Mouse (Mus musculus): ENCODE measurements around the gene Gpr162. TPM values are rescaled to one million over a fixed set of nuclear protein-coding genes. Genes with fewer than 3 reads are reported as not detected.

Gene Gpr162
- polyA plus RNA-seq, 1 experiment from 2014 or later = 0.65 TPM

DNA sequence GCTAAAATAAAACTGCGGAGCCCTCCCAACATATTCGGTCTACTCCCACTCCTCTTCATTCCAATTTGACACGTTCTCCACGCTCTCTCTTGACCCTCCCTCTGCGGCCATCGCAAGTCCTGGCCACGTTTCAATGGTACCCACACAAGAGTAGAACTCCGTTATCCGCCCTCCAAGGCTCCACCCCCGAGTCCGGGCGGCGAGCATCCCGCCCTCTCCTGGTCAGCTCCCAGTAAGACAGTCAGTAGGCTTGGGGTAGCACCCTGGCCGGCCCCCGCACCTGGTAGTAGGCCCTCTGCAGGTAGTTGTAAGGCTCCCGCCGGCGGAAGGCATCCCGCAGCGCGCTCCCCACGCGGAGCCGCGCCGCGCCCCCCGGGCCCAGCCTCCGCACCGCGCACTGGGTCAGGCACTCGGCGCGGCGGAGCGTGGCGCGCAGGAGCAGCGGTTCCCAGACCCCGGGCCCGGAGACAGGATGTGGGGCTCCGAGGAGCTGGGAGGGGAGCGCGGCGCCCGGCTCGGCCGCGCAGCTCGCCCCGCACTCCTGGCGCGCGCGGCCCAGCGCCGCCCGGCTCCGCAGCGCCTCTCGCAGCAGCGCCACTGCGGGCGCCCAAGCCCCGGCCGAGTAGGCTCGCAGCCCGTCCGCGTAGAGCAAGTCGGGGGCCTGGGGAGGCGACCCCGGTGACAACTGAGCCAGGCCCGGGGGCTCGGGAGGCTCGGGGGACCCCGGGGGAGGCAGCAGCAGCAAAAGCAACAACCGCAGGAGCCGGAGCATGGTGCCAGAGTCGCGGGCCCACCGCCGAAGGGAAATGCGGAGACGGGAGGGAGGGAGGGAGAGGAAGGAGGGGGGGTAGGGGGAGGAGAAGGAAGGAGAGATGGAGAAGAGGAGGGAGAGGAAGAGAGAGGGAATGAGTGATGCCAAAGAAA, 6.6 kb downstream of the Gpr162 start, which contains the start of gene P3h3:
Gene P3h3 (minus strand): TSS at position 837 of the 924 bp plus-strand sequence.
- Histone ChIP-seq H3K36me3 (ENCODE audit: control insufficient read depth, insufficient read depth, low read length) (peaks cover 16% of the 10 kb centered on the region), H3K27me3 (replicated peaks; ENCODE audit: control insufficient read depth, insufficient read depth, low read length) (no peaks in the 10 kb centered on the region), H3K9ac (ENCODE audit: low read length) (peak within 1 kb of the TSS; percentile 83), H3K9me3 (ENCODE audit: control insufficient read depth, low read length) (no peaks in the 10 kb centered on the region), H3K4me2 (ENCODE audit: low read length) (peak within 1 kb of the TSS; percentile 54), H3K4me3 (ENCODE audit: low read depth, low read length) (peak within 1 kb of the TSS; percentile 60), H3K27ac (ENCODE audit: low read depth) (peak within 1 kb of the TSS; percentile 91), H3K4me1 (replicated peaks; ENCODE audit: control insufficient read depth, insufficient read depth, low read length) (peaks cover 16% of the 10 kb centered on the region)
- DNase-seq (ENCODE audit: low spot score) (peak; percentile 90), ATAC-seq (replicated peaks; ENCODE audit: low FRiP score, low TSS enrichment, low read depth) (peak; percentile 83)
- WGBS = under 1% methylated on average over 85 of the region's 86 CpGs

DNA sequence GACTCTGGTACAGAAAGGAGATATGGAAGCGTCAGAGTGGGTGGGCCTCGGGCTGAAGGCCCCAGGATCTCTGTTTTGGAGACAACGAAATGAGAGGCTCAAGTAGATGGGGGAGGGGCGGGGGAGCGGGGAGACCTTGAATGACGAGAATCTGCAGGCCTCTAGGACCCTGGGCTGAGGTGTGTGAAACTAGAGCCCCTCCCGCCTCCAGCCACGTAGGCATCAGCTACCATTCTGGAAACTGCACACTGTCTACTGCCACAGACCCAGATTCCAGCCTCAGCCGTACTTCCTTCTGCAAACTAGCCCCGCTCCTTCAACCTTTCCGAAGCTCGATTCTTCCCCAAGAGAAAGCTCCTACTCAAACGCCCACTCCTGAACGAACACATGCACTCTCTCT, 7.5 kb downstream of the Gpr162 start:
- Histone ChIP-seq H3K27me3 (replicated peaks; ENCODE audit: control insufficient read depth, insufficient read depth, low read length) (no peaks in the 10 kb centered on the region), H3K9ac (ENCODE audit: low read length) (peak overlapping the region; percentile 83), H3K9me3 (ENCODE audit: control insufficient read depth, low read length) (no peaks in the 10 kb centered on the region), H3K27ac (ENCODE audit: low read depth) (peak overlapping the region; percentile 91), H3K4me2 (ENCODE audit: low read length) (peak overlapping the region; percentile 54), H3K36me3 (ENCODE audit: control insufficient read depth, insufficient read depth, low read length) (peaks cover 20% of the 10 kb centered on the region), H3K4me3 (ENCODE audit: low read depth, low read length) (peak overlapping the region; percentile 60), H3K4me1 (replicated peaks; ENCODE audit: control insufficient read depth, insufficient read depth, low read length) (peaks cover 15% of the 10 kb centered on the region)
- WGBS = 8% methylated on average over 14 of the region's 14 CpGs
- ATAC-seq (replicated peaks; ENCODE audit: low FRiP score, low TSS enrichment, low read depth) (no peak; the same call in 1 of the 2 replicates), DNase-seq (ENCODE audit: low spot score) (no peak)

DNA sequence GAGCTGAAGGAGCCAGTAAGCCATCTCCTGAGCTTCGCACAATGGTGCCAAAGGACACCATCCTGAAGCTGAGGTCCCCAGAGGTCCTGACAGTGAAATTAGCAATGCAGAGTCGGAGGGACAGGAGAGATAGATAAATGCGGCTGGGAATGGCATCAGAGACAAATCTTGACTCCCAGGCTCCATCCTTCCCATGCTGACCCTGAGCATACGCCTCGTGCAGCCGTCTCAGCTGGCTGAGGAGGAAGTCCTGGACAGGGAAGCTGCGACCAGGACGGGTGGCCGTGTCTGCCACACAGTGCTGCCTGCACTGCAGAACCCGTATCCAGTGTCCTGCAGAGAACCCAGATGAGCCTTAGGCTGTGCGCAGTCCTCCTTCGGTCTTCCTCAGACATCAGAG, 9.1 kb downstream of the Gpr162 start:
- ATAC-seq (replicated peaks; ENCODE audit: low FRiP score, low TSS enrichment, low read depth) (no peak), DNase-seq (ENCODE audit: low spot score) (no peak)
- H3K9me3 ChIP-seq (ENCODE audit: control insufficient read depth, low read length) = no peaks in the 10 kb centered on the region
- H3K36me3 ChIP-seq (ENCODE audit: control insufficient read depth, insufficient read depth, low read length) = peaks cover 20% of the 10 kb centered on the region
- no peak overlapping the region for H3K4me2 ChIP-seq (ENCODE audit: low read length)
- peaks cover 11% of the 10 kb centered on the region for H3K4me1 ChIP-seq (replicated peaks; ENCODE audit: control insufficient read depth, insufficient read depth, low read length)
- 71% methylated on average over 12 of the region's 12 CpGs for WGBS
- H3K27me3 ChIP-seq (replicated peaks; ENCODE audit: control insufficient read depth, insufficient read depth, low read length) = no peaks in the 10 kb centered on the region
- H3K4me3 ChIP-seq (ENCODE audit: low read depth, low read length) = no peak overlapping the region
- H3K9ac ChIP-seq (ENCODE audit: low read length) = no peak overlapping the region
- no peak overlapping the region for H3K27ac ChIP-seq (ENCODE audit: low read depth)

DNA sequence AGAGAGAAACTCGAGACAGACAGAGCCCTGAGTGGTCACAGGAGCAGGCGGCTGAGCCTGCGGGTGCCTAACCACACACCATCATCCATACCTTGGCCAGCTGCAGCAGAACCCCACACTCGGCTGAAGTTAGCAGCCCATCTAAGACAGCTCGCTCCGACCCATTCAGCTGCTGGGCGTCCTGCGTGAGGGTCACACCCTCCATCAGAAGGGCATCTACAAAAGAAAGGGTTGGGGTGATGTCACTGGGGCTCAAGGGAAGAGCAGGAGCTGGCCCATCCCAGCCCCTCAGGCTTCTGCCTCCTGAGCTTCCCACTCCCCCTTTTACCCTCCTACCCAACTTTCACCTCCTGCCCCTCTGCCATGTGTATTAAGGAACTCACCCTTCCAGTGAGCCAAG, 13.2 kb downstream of the Gpr162 start:
- H3K27me3 ChIP-seq (replicated peaks; ENCODE audit: control insufficient read depth, insufficient read depth, low read length) = no peaks in the 10 kb centered on the region
- DNase-seq (ENCODE audit: low spot score) (no peak), ATAC-seq (replicated peaks; ENCODE audit: low FRiP score, low TSS enrichment, low read depth) (no peak)
- no peak overlapping the region for H3K27ac ChIP-seq (ENCODE audit: low read depth)
- no peak overlapping the region for H3K4me2 ChIP-seq (ENCODE audit: low read length)
- H3K9ac ChIP-seq (ENCODE audit: low read length) = no peak overlapping the region
- H3K4me1 ChIP-seq (replicated peaks; ENCODE audit: control insufficient read depth, insufficient read depth, low read length) = 0 out of 2 replicates have a peak, but pooled peaks cover 5% of the 10 kb centered on the region
- 52% methylated on average over 8 of the region's 8 CpGs for WGBS
- peaks cover 27% of the 10 kb centered on the region for H3K36me3 ChIP-seq (ENCODE audit: control insufficient read depth, insufficient read depth, low read length)
- no peak overlapping the region for H3K4me3 ChIP-seq (ENCODE audit: low read depth, low read length)
- no peaks in the 10 kb centered on the region for H3K9me3 ChIP-seq (ENCODE audit: control insufficient read depth, low read length)

DNA sequence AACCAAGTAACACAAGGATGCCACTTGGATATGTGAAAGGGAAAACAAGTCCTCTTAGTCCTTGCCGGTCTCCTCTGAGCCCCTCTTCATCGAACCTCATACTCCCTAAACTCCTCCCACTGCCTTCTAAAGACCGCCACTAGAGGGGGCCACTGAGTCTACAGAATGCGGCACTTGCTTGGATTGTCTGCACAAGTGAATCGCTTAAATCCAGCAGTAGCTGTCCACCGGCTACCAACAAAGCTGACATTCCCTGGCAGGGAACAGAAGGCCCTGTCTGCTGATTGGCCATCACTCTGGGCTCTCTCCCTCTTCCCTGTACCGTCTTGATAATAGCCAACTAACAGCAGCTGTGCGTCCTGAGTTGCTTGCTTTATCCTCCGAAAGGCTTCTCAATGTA, 16.5 kb downstream of the Gpr162 start:
- peak; percentile 45 for ATAC-seq (replicated peaks; ENCODE audit: low FRiP score, low TSS enrichment, low read depth)
- Histone ChIP-seq H3K4me2 (ENCODE audit: low read length) (no peak overlapping the region), H3K27ac (ENCODE audit: low read depth) (no peak overlapping the region), H3K9ac (ENCODE audit: low read length) (no peak overlapping the region), H3K27me3 (replicated peaks; ENCODE audit: control insufficient read depth, insufficient read depth, low read length) (no peaks in the 10 kb centered on the region), H3K36me3 (ENCODE audit: control insufficient read depth, insufficient read depth, low read length) (peaks cover 29% of the 10 kb centered on the region), H3K4me3 (ENCODE audit: low read depth, low read length) (no peak overlapping the region), H3K4me1 (replicated peaks; ENCODE audit: control insufficient read depth, insufficient read depth, low read length) (0 out of 2 replicates have a peak, but pooled peaks cover 5% of the 10 kb centered on the region), H3K9me3 (ENCODE audit: control insufficient read depth, low read length) (no peaks in the 10 kb centered on the region)
- 10% methylated on average over 9 of the region's 9 CpGs for WGBS
- peak; percentile 100 for DNase-seq (ENCODE audit: low spot score)

DNA sequence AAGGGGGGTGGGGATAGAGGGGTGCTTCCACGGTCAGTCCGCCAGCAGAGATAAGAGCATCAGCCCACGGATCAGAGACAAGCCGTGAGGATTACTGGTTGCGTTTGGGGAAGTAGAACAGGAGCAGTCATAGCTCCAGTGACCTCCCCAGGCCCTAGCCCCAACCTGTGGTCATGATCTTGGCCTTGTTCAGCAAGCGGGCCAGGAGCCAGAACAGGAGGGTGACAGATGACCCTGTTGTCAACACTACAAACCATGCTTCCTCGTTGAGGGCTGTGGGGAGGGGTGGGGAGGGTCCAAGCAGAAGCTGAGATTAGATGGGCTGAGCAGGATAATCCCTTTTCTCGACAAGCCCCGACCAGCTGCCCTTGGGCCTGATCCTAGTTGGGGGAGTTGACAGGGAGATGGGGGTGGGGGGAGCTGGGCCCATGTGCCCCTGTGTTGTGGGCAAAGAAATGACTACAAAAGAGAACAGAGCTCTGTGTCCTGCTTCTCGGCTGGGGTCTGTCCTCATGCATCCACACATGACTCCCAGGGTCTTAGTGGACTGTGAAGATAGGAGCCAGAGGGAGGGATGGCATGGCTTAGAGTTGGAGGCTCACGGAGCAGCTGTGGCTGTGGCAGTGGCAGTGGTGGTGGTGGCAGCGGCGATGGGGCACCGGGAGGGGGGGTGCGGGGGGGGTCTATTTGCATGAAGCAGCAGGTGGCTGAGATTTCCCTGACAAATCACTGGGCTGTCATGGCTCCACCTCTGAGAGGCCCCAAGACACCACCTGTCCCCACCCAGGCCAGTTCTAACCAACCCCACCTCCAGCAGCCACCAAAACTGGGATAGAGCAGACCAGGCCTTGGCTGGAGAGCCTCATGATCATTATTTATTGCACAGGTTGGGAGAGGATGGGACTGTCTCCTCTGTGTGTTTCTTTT, 23.3 kb downstream of the Gpr162 start, which contains the start of gene Gnb3:
Gene Gnb3 (minus strand): TSS at position 35 of the 927 bp plus-strand sequence.
- Histone ChIP-seq H3K4me3 (ENCODE audit: low read depth, low read length) (no peak within 1 kb of the TSS), H3K27me3 (replicated peaks; ENCODE audit: control insufficient read depth, insufficient read depth, low read length) (no peaks in the 10 kb centered on the region), H3K9me3 (ENCODE audit: control insufficient read depth, low read length) (no peaks in the 10 kb centered on the region), H3K4me2 (ENCODE audit: low read length) (0 out of 2 replicates have a peak within 1 kb of the TSS, but pooled peaks have one; percentile 7), H3K27ac (ENCODE audit: low read depth) (no peak within 1 kb of the TSS), H3K9ac (ENCODE audit: low read length) (peak within 1 kb of the TSS; percentile 16; the same call in 1 of the 2 replicates), H3K36me3 (ENCODE audit: control insufficient read depth, insufficient read depth, low read length) (peaks cover 17% of the 10 kb centered on the region), H3K4me1 (replicated peaks; ENCODE audit: control insufficient read depth, insufficient read depth, low read length) (peaks cover 7% of the 10 kb centered on the region)
- WGBS = 33% methylated on average over 15 of the region's 15 CpGs
- ATAC-seq (replicated peaks; ENCODE audit: low FRiP score, low TSS enrichment, low read depth) (0 out of 2 replicates have a peak, but pooled peaks have one; percentile 16), DNase-seq (ENCODE audit: low spot score) (no peak)

DNA sequence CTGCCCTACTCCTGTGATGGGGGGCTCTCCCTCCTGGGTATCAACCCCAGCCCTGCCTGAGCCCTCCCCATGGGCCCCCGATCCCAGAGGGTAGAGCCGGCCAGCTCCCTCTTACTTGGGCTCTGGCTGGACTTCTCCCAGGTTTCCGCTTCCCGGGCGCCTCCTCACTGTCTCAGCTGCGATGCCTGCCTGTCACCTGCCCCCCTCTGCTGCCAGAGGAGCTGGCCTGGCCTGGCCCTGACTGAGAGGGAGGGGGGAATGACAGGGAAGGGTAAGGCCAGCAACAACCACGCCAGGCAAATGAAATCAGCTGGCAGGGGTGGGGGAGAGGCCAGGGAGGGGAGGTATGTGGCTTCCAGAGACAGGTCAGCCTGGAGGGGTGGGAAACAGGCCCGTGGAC, 24.0 kb downstream of the Gpr162 start:
- DNase-seq (ENCODE audit: low spot score) (no peak), ATAC-seq (replicated peaks; ENCODE audit: low FRiP score, low TSS enrichment, low read depth) (peak; percentile 34)
- peak overlapping the region; percentile 16; the same call in 1 of the 2 replicates for H3K9ac ChIP-seq (ENCODE audit: low read length)

DNA sequence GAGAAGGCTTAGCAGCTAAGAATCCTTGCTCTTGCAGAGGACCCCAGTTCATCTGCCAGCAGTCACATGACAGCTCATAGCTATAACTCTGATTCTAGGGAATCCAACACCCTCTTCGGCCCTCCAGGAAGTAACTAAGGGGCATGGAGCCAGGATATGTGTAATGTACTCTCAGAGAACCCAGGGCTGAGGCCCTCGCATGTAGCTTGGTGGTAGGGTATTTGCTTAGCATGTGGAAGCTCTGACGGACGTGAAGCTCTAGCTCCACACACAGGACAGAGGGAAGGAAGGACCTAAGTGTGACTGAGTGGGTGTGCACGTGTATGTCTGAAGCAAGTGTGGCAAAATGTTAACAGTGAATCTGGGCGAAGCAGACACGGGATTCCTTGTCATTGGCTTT, 27.4 kb downstream of the Gpr162 start:
- Histone ChIP-seq H3K4me2 (ENCODE audit: low read length) (no peak overlapping the region), H3K27ac (ENCODE audit: low read depth) (no peak overlapping the region), H3K27me3 (replicated peaks; ENCODE audit: control insufficient read depth, insufficient read depth, low read length) (no peaks in the 10 kb centered on the region), H3K4me3 (ENCODE audit: low read depth, low read length) (no peak overlapping the region), H3K4me1 (replicated peaks; ENCODE audit: control insufficient read depth, insufficient read depth, low read length) (peaks cover 7% of the 10 kb centered on the region), H3K9ac (ENCODE audit: low read length) (no peak overlapping the region), H3K9me3 (ENCODE audit: control insufficient read depth, low read length) (no peaks in the 10 kb centered on the region), H3K36me3 (ENCODE audit: control insufficient read depth, insufficient read depth, low read length) (peaks cover 35% of the 10 kb centered on the region)
- ATAC-seq (replicated peaks; ENCODE audit: low FRiP score, low TSS enrichment, low read depth) (no peak), DNase-seq (ENCODE audit: low spot score) (no peak)
- WGBS = 75% methylated on average over 7 of the region's 7 CpGs

More for the DNA sequence above, 24.0 kb downstream of the Gpr162 start:
- H3K4me2 ChIP-seq (ENCODE audit: low read length) = 0 out of 2 replicates have a peak overlapping the region, but pooled peaks have one; percentile 7
- H3K27ac ChIP-seq (ENCODE audit: low read depth) = no peak overlapping the region
- no peaks in the 10 kb centered on the region for H3K27me3 ChIP-seq (replicated peaks; ENCODE audit: control insufficient read depth, insufficient read depth, low read length)
- WGBS = 8% methylated on average over 8 of the region's 8 CpGs
- no peaks in the 10 kb centered on the region for H3K9me3 ChIP-seq (ENCODE audit: control insufficient read depth, low read length)
- peaks cover 7% of the 10 kb centered on the region for H3K4me1 ChIP-seq (replicated peaks; ENCODE audit: control insufficient read depth, insufficient read depth, low read length)
- peaks cover 17% of the 10 kb centered on the region for H3K36me3 ChIP-seq (ENCODE audit: control insufficient read depth, insufficient read depth, low read length)
- no peak overlapping the region for H3K4me3 ChIP-seq (ENCODE audit: low read depth, low read length)

Measured in intestine, embryonic 14.5 days (tissue).